Mouse (Mus musculus) CD4-positive helper T cell, adult 2 months (primary cell): ENCODE data around the gene Samd10.

Source experiments
- DNase-seq: peaks from one replicate; pipeline ENCODE4 v3.0.0-alpha.2; 2012; ENCODE audit warnings: low read depth, missing footprints, low spot score

Samd10 gene

GRCm38 (mm10) chr2:181598454-181599351 is at the start of gene Samd10:
Gene Samd10 (minus strand): TSS chr2:181599212.
- peak; percentile 76 for DNase-seq

- no peak for DNase-seq
Measured at GRCm38 (mm10) chr2:181646626-181647472, 47.8 kb upstream of the Samd10 start.

DNA sequence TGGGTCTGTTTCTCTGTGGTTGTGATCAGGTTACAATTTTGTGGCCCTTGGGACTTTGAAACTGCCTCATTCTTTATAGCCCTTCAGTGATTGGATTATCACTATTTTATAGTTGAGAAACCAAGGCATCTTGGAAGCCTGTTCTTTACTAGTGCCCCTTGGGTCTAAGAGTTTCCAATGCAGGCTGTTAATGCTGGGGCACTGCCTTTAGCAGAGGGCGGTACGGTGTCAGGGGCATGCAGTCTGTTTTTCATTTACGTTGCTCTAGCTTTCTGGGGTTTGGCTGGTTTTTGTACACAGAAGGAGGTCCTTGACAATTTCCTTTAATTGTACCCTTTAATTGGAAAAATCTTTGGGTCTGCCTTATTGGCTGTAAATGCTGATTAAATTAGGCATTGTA is 46.7 kb upstream of the Samd10 start:
- no peak for DNase-seq

DNA sequence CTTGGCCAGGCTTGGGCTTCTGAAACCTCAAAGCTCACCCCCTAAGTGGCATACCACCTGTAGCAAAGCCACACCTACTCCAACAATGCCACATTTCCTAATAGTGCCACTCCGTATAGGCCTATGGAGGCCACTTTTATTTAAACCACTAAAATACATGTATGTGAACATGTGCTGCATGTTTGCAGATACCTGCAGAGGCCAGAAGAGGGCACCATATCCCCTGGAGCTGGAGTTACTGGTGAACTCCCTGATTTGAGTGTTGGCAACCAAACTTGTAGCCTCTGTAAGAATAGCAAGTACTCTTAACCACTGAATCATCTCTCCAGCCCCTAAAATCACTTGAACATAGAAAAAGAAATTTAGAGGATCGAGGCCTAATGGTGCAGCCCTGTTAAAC is 45.3 kb upstream of the Samd10 start:
- DNase-seq, result peak; percentile 51

GRCm38 (mm10) chr2:181635865-181636264 is 36.9 kb upstream of the Samd10 start:
- DNase-seq, result no peak

DNA sequence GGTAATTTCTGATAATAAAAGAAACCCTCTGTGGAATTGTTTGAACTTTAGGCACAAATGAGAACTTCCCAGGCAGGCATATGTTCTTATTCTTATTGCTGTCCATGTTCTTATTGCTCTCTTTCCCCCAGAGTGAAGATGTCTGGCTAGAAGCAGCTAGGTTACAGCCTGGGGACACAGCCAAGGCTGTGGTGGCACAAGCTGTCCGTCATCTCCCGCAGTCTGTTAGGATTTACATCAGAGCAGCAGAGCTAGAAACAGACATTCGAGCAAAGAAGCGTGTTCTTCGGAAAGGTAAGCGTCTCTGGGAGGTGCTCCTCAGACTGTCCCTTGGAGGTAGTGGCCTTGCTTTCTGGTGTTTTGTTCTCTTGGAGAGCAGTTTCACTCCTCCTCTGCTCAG is 33.6 kb upstream of the Samd10 start:
- DNase-seq, result no peak

GRCm38 (mm10) chr2:181628471-181628870 is 29.5 kb upstream of the Samd10 start:
- DNase-seq, result no peak

DNA sequence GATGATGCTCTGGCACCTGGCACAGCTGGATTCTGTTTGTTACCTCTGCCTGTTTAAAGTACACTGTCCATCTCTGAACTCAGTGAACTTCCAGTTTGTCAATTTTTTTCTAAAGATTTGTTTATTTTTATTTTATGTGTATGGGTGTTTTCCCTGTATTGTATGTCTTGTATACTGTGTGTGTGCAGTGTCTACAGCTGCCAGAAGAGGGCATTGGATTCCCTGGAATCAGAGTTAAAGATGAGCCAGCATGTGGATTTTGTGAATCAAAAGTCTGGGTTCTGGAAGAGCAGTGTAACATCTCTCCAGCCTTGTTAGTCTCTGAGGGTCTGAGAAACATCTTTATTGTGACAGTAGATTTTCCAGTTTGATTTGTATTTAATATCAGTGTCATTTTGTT is 24.4 kb upstream of the Samd10 start:
- no peak for DNase-seq

DNA sequence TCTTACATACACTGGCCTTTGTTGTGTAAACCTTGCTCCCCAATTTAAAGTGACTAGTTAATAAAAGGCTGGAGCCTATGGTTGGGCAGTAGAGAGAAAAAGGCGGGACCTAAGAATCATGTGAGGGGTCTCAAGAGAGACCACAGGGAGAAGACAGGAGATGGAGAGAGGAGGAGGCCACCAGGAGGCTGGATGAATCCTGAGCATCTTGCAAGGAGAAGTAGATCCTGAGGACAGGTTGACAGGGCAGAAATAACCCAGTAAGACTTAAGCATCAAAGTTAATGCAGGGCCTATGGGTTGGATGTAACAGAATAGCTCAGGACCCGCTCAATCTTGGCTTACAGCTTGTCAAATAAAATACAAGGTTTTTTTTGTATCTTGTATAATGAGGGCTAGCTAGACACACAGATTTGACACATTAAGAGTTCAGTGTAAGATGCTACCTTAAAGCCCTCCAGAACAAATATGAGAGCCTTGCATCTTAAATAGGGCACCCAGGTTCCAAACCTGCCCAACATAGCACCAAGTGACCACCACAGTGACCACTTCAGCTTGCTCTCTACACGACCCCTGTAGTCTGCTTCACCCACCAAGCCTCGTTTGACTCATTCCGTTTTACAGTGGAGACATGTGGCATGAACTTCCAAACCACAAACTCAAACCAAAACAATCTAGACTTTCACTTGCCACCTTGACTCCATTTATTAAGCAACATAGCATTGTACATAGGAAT is 19.9 kb upstream of the Samd10 start:
- DNase-seq, result no peak

DNA sequence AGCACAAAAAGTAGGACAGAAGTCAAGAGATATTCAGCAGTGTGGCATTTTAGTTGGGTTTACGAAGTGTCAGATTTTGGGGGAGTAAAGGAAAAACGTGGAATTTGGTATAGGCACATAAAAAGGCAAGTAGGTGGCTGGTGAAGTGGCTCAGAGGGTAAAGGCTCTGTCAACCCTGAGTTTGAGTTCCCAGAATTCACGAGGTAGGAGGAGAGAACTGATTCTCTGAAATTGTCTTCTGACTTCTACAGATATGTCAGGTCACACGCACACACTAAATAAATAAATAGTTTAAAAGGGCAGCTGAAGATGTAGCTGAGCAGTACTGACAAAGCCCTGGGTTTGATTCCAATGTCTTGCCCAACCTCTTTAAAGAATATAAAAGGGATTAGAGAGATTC is 3.4 kb upstream of the Samd10 start:
- no peak for DNase-seq

DNA sequence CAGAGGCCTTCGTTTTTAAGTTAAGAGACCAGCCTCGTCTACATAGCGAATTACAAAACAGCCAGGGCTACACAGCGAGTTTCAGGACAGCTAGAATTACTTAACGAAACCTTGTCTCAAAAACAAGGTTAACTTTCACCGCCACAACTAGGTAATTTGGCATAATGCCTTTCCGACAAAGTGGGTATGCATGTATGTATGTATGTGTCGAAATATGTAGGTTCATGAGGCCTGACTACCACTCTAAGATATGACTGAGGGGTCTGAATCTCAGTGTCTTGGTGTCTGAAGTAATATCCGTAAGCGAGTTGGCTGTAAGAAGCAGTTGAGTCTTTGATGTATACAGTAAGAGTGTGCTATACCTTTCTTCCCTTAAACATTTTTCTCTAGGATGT is 2.7 kb upstream of the Samd10 start:
- no peak for DNase-seq

- DNase-seq, result peak; percentile 98
Measured at GRCm38 (mm10) chr2:181600828-181601750, 2.1 kb upstream of the Samd10 start.

- no peak for DNase-seq
Measured at GRCm38 (mm10) chr2:181600226-181600758, 1.3 kb upstream of the Samd10 start.

DNA sequence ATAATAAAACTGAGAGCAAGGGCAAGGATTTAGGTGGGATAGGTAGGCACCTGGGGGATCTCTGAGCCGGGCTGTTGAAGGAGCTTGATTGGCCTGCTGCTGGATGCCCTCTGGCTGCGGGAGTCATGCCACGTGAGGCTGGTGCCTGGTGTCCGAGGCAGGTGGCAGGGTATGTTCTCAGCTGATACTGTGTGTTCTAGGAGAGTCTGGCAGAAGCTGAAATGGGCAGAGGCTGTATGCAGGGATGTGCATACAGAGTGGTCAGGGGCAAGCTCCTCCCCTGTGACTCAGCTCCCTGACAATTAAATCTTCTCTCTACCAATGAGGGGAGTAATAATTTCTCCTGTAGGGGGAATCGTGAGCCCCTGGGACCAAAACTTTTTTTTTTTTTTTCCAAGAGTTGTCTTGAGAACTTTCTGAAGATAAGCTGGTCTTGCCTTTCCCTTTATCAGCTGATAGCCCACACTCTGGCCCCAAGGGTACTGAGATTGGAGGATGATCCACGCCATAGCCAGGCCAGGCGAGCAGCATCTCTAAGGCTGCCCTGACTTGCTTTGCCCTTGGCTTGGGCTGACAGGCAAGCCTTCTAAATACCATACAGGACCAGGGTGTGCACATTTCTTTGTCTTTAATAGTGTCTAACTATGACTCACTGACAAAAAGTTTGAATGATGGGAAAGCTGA is 1.5 kb downstream of the Samd10 start:
- DNase-seq, result no peak

GRCm38 (mm10) chr2:181596221-181596960 is 2.6 kb downstream of the Samd10 start:
- no peak for DNase-seq

GRCm38 (mm10) chr2:181594946-181595696 is 3.9 kb downstream of the Samd10 start:
- peak; percentile 65 for DNase-seq

- no peak for DNase-seq
Measured at GRCm38 (mm10) chr2:181593937-181594336, 5.1 kb downstream of the Samd10 start.

DNA sequence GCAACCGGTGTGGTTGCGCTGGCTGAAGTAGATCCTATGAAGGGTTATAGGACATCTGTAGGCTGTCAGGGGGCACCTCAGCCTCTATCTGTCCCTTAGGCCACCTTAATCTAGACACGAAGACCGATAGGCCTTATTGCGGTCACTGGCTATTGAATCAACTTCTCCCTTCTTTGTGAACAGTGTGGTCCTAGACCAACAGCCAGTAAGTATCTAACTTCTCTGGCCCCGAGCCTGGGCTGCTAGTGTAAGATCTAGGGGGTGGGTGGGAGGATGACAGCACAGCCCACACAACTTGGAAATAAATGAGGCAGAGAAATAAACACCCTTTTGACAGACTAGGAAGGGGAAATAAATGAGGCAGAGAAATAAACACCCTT is 6.0 kb downstream of the Samd10 start:
- no peak for DNase-seq
